Mouse (Mus musculus) myocyte (in vitro differentiated cells): ENCODE data around the gene Zic2. TPM values are rescaled to one million over a fixed set of nuclear protein-coding genes. Genes with fewer than 3 reads are reported as not detected.

Experiments used
- H3K27me3 ChIP-seq: one replicate; pipeline ENCODE4 v1.6.1; 2011; ENCODE audit not compliant: control insufficient read depth, insufficient read depth, insufficient read length
- H3K36me3 ChIP-seq: one replicate; pipeline ENCODE4 v1.6.1; 2011; ENCODE audit not compliant: control insufficient read depth, insufficient read depth
- H3K4me2 ChIP-seq: one replicate; pipeline ENCODE4 v1.6.1; 2011; ENCODE audit warnings: low read depth, control low read depth
- H3K4me3 ChIP-seq: one replicate; pipeline ENCODE4 v1.5.1; 2011; ENCODE audit warnings: mild to moderate bottlenecking, control low read depth, moderate library complexity
- H3K79me2 ChIP-seq: one replicate; pipeline ENCODE4 v1.6.1; 2011; ENCODE audit not compliant: control insufficient read depth, insufficient read depth
- H3ac ChIP-seq: one replicate; pipeline ENCODE4 v1.6.1; 2011; ENCODE audit not compliant: control insufficient read depth, insufficient read length
- CEBPB ChIP-seq: IDR thresholded peaks from 2 replicates; pipeline ENCODE4 v1.6.1; 2011; ENCODE audit warnings: mild to moderate bottlenecking, moderate library complexity; ENCODE audit not compliant: poor library complexity, insufficient read depth, severe bottlenecking
- E2F4 ChIP-seq: IDR thresholded peaks from one replicate; pipeline ENCODE4 v1.6.1; 2011; ENCODE audit warnings: mild to moderate bottlenecking, control low read depth, moderate library complexity; ENCODE audit not compliant: insufficient read depth
- MAX ChIP-seq: IDR thresholded peaks from one replicate; pipeline ENCODE4 v1.6.1; 2011; ENCODE audit warnings: low read depth, mild to moderate bottlenecking, control low read depth
- MYOD1 ChIP-seq, 3 experiments: IDR thresholded peaks; one replicate each; pipeline ENCODE4 v1.6.1; 2011; ENCODE audit warnings: control low read depth in 2 of 3, low read depth in 2 of 3, mild to moderate bottlenecking in 2 of 3, moderate library complexity in 1 of 3; ENCODE audit not compliant: insufficient read length in 2 of 3, control insufficient read depth in 1 of 3
- MYOG ChIP-seq, 3 experiments: IDR thresholded peaks; one replicate each; pipeline ENCODE4 v1.6.1; 2011; ENCODE audit warnings: control low read depth in 2 of 3, low read depth in 2 of 3, mild to moderate bottlenecking in 2 of 3; ENCODE audit not compliant: insufficient read length in 2 of 3, control insufficient read depth in 1 of 3, insufficient read depth in 1 of 3
- POLR2A ChIP-seq: IDR thresholded peaks from one replicate; pipeline ENCODE4 v1.6.1; 2011; ENCODE audit warnings: low read depth, mild to moderate bottlenecking, control low read depth, moderate library complexity; ENCODE audit not compliant: insufficient read length
- POLR2AphosphoS2 ChIP-seq: IDR thresholded peaks from one replicate; pipeline ENCODE4 v1.6.1; 2011; ENCODE audit warnings: low read depth, control low read depth; ENCODE audit not compliant: insufficient read length
- REST ChIP-seq: IDR thresholded peaks from one replicate; pipeline ENCODE4 v1.6.1; 2011; ENCODE audit warnings: mild to moderate bottlenecking, control low read depth, moderate library complexity; ENCODE audit not compliant: insufficient read depth, insufficient read length
- SRF ChIP-seq: IDR thresholded peaks from one replicate; pipeline ENCODE4 v1.6.1; 2011; ENCODE audit warnings: low read depth; ENCODE audit not compliant: control insufficient read depth, insufficient read length
- TCF12 ChIP-seq: IDR thresholded peaks from one replicate; pipeline ENCODE4 v1.6.1; 2011; ENCODE audit warnings: mild to moderate bottlenecking, control low read depth; ENCODE audit not compliant: poor library complexity, insufficient read depth, severe bottlenecking
- TCF3 ChIP-seq: IDR thresholded peaks from one replicate; pipeline ENCODE4 v1.6.1; 2011; ENCODE audit warnings: low read depth, control low read depth; ENCODE audit not compliant: insufficient read length
- USF1 ChIP-seq: IDR thresholded peaks from one replicate; pipeline ENCODE4 v1.6.1; 2011; ENCODE audit warnings: low read depth, mild to moderate bottlenecking, control low read depth, moderate library complexity
- polyA plus RNA-seq: library from polyadenylated mRNA; unstranded; fragments of >200 nt; fragmentation: generic; extraction: Trizol; gene quantifications from one replicate; pipeline ENCODE4 v1.2.1, GENCODE M21; 2012; ENCODE audit warnings: missing spikeins

Zic2 gene
- polyA plus RNA-seq, 1 experiment = 0.88 TPM

DNA sequence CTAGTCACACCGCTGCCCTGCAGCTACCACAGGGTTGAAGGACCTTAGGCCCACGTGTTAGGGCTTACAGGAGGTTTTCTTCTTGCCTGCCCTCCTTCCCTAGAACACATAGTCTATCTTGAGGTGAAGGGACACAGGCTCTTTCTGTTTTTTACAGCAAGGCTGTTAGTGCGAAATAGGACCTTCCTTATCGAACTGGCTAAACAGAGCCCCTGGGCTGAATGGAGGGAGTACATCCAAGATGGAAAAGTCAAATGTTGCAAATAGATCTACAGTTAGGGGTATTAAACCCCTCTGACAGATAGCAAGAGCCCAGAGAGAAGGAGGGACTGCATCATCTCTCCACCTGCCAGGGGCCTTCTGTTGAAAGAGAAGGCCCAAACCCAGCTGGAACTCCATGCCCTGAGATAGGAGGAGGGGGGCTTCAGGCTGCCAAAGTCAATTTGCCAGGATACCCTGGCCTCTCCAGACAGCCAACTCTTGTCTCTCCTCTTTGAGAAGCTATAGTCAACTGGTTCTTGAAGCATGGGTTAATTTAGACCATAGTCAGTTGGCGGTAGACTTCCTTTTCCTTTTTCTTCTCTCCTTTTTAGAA is 23.6 kb upstream of the Zic2 start:
- H3K79me2 ChIP-seq = no peaks in the 10 kb centered on the region
- TF ChIP-seq TCF3 = no peak
- TF ChIP-seq POLR2AphosphoS2 = no peak
- TF ChIP-seq USF1 = no peak
- TF ChIP-seq MYOG (IDR thresholded peaks at IDR 0.05; ENCODE audit: control insufficient read depth in 1 of 3, insufficient read depth in 1 of 3, insufficient read length in 2 of 3, low read depth in 2 of 3) = no peak
- TF ChIP-seq SRF = no peak
- TF ChIP-seq MYOD1 (IDR thresholded peaks at IDR 0.05; ENCODE audit: control insufficient read depth in 1 of 3, insufficient read length in 2 of 3, low read depth in 2 of 3) = no peak
- TF ChIP-seq POLR2A = no peak
- TF ChIP-seq TCF12 = no peak
- TF ChIP-seq CEBPB = no peak
- TF ChIP-seq MAX = no peak
- no peak for TF ChIP-seq E2F4
- no peak overlapping the region for H3K4me2 ChIP-seq
- peaks cover 20% of the 10 kb centered on the region for H3K27me3 ChIP-seq
- H3K4me3 ChIP-seq = no peak overlapping the region
- no peaks in the 10 kb centered on the region for H3K36me3 ChIP-seq
- no peak overlapping the region for H3ac ChIP-seq

DNA sequence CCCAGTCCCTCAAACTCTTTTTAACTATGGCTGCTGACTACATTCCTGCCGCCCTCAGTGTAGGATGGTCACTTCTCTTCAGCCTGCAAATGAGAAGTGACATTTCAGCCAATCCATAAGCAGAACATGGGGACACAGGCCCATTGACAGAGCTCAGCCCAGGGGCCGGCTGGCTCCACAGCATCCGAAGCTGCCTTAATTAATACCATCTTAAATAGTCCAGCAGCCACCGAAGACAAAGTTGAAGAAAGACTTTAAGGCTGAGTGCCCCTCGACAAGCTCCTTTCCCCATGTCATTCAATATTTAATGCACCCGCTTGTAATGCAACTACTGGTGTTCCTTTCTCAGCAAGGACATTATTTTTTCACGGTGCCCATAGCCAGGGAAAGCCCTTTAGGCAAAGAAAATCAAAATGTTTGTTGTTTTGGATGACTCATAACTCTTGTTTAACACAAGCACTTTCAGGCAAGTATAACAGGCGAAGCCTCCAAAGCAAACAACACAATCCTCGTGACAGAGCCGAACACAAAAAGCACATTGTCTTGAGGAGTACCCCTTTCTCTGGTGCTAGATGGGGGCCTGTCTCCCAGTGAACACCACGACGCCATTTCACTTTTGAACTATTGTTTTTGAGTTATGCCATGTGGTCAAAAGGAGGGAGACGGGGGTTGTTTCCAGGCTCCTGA is 22.4 kb upstream of the Zic2 start:
- Histone ChIP-seq H3K27me3 (peaks cover 20% of the 10 kb centered on the region), H3K36me3 (no peaks in the 10 kb centered on the region), H3ac (no peak overlapping the region), H3K4me3 (no peak overlapping the region), H3K4me2 (no peak overlapping the region), H3K79me2 (no peaks in the 10 kb centered on the region)
- TF ChIP-seq POLR2AphosphoS2 (no peak), CEBPB (no peak), TCF12 (no peak)

DNA sequence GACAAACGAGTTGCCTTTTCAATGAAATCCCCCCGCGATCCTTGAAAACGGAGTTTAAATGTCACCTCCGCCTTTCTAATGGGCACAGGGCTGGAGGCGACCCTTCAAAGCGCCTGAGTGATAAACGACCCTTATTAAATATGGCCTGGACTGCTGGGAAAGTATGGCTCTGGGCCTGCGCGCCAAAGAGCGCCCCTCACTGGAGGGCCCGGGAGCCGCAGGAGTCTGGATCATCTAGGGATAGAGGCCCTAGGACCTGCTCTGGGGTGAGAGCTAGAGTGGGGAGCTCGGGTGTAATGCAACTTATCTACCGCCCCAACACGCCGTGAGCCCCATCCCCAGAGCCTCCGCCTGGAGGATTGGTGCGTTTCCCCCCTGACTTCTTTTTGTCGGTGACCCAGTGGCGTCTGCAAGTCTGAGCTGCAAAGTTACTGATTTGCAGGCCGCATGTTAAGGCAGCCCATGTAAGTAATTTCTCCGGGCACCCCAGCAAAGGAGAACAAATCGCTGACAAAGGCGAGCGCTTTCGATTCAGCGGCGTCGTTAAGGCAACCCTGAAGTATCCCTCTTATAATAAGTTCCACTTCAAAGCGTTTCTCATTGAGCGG is 21.7 kb upstream of the Zic2 start:
- Histone ChIP-seq H3K4me2 (no peak overlapping the region), H3K79me2 (no peaks in the 10 kb centered on the region), H3K4me3 (no peak overlapping the region), H3K27me3 (peaks cover 20% of the 10 kb centered on the region), H3ac (no peak overlapping the region), H3K36me3 (no peaks in the 10 kb centered on the region)
- TF ChIP-seq MAX (no peak), TCF12 (no peak), SRF (no peak), MYOG (IDR thresholded peaks at IDR 0.05; ENCODE audit: control insufficient read depth in 1 of 3, insufficient read depth in 1 of 3, insufficient read length in 2 of 3, low read depth in 2 of 3) (no peak), E2F4 (no peak), TCF3 (no peak)

DNA sequence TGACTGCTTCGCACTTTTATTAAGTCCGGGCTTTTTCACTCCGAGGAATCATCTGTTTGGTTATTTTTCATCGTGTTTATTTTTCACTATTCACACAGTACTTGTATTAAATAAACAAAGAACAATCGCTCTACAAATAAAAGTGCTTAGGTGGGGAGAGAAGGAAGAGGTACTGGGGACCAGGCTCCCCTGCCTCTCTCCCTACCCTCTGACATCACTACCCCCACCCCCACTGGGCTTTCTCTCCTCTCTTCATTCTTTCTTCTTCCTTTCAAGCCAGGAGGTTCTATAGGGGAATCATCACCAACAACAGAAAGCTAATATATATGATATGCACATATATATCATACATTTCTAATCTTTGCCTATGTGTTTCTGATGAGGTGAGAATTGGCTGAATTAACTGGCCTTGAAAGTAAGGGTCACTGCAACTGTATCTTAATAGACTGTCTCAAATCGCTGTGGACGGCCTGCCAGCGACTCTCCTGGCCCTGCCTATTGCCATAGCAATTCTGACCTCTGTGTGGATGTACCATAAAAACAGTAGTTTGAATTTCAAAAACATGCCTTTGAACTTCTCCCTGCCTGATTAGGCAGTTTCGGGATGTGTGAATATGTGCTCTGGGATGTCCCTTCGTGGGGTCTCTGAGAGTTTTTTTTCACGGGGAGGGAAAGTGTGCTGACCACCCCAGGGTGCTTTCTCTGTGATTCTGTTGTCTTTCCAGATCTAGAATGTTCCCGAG is 21.1 kb upstream of the Zic2 start:
- Histone ChIP-seq H3K79me2 (no peaks in the 10 kb centered on the region), H3ac (no peak overlapping the region), H3K4me3 (no peak overlapping the region), H3K4me2 (no peak overlapping the region), H3K27me3 (peaks cover 20% of the 10 kb centered on the region), H3K36me3 (no peaks in the 10 kb centered on the region)
- TF ChIP-seq MAX = no peak
- TF ChIP-seq TCF12 = no peak
- no peak for TF ChIP-seq POLR2A
- TF ChIP-seq USF1 = no peak
- TF ChIP-seq E2F4 = no peak
- no peak for TF ChIP-seq POLR2AphosphoS2
- no peak for TF ChIP-seq MYOD1 (IDR thresholded peaks at IDR 0.05; ENCODE audit: control insufficient read depth in 1 of 3, insufficient read length in 2 of 3, low read depth in 2 of 3)
- no peak for TF ChIP-seq MYOG (IDR thresholded peaks at IDR 0.05; ENCODE audit: control insufficient read depth in 1 of 3, insufficient read depth in 1 of 3, insufficient read length in 2 of 3, low read depth in 2 of 3)
- TF ChIP-seq SRF = no peak

DNA sequence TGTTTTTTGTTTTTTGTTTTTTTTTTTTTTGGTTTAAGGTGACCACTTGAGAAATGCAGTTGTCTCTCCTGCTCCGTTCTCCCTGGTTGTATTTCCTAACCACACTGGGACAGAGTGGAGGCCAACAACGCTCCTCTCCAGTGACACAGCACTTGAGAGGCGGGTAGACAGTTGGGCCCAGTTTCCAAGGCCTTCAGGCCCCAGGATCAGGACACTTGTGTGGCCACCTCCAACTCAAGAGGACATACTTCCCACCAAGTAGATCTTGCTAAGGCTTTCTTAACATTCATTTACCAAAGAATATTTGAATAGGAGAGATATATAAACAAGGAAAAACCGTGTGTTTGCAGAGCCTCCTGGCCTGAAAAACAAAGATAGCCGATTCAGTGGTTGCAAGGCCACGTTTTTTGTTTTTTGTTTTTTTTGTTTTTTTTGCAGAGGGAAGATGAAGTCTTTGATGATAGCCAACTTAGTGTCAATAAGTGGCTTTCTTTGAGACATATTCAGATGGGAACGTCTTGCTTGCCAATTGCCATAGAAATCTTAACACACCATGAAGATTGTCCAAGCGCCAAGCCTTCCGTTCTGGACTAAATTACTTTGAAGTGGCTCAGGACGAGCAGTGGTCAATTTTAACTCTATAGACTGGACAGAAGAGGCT is 20.2 kb upstream of the Zic2 start:
- Histone ChIP-seq H3ac (no peak overlapping the region), H3K27me3 (peaks cover 18% of the 10 kb centered on the region), H3K4me3 (no peak overlapping the region), H3K79me2 (no peaks in the 10 kb centered on the region), H3K36me3 (no peaks in the 10 kb centered on the region), H3K4me2 (no peak overlapping the region)
- no peak for TF ChIP-seq TCF3
- no peak for TF ChIP-seq SRF
- no peak for TF ChIP-seq REST
